Mouse (Mus musculus): ENCODE measurements around the gene Srbd1. TPM values are rescaled to one million over a fixed set of nuclear protein-coding genes. Genes with fewer than 3 reads are reported as not detected.

Gene Srbd1
- total RNA-seq, 2 experiments from 2014 or later: 14.7 to 15.9 TPM

- no peak for DNase-seq (ENCODE audit: low spot score in 2 of 2)
Observed at GRCm38 (mm10) chr17:85987531-85987930, 157.4 kb downstream of the Srbd1 start.

- no peak for DNase-seq (ENCODE audit: low spot score in 2 of 2)
Observed at GRCm38 (mm10) chr17:85986624-85987023, 158.4 kb downstream of the Srbd1 start.

GRCm38 (mm10) chr17:85986181-85986580 is 158.8 kb downstream of the Srbd1 start:
- DNase-seq (ENCODE audit: low spot score in 2 of 2): no peak

- no peak for DNase-seq (ENCODE audit: low spot score in 2 of 2)
Observed at GRCm38 (mm10) chr17:85985131-85985530, 159.8 kb downstream of the Srbd1 start.

GRCm38 (mm10) chr17:85982271-85982670 is 162.7 kb downstream of the Srbd1 start:
- no peak for DNase-seq (ENCODE audit: low spot score in 2 of 2)

GRCm38 (mm10) chr17:85981869-85982268 is 163.1 kb downstream of the Srbd1 start:
- DNase-seq (ENCODE audit: low spot score in 2 of 2): no peak

- DNase-seq (ENCODE audit: low spot score in 2 of 2): no peak
Observed at GRCm38 (mm10) chr17:85978876-85979275, 166.1 kb downstream of the Srbd1 start.

- no peak for DNase-seq (ENCODE audit: low spot score in 2 of 2)
Observed at GRCm38 (mm10) chr17:85975077-85975476, 169.9 kb downstream of the Srbd1 start.

GRCm38 (mm10) chr17:85974591-85974990 is 170.4 kb downstream of the Srbd1 start:
- DNase-seq (ENCODE audit: low spot score in 2 of 2): no peak

- no peak for DNase-seq (ENCODE audit: low spot score in 2 of 2)
Observed at GRCm38 (mm10) chr17:85971120-85971519, 173.9 kb downstream of the Srbd1 start.

GRCm38 (mm10) chr17:85961653-85962052 is 183.3 kb downstream of the Srbd1 start:
- no peak for DNase-seq (ENCODE audit: low spot score in 2 of 2)

- DNase-seq (ENCODE audit: low spot score in 2 of 2): no peak
Observed at GRCm38 (mm10) chr17:85951771-85952170, 193.2 kb downstream of the Srbd1 start.

- no peak for DNase-seq (ENCODE audit: low spot score in 2 of 2)
Observed at GRCm38 (mm10) chr17:85949919-85950505, 195.0 kb downstream of the Srbd1 start.

GRCm38 (mm10) chr17:85948911-85949909 is 195.8 kb downstream of the Srbd1 start:
- DNase-seq (ENCODE audit: low spot score in 2 of 2): peak; percentile 20 to 62

GRCm38 (mm10) chr17:85944726-85945125 is 200.2 kb downstream of the Srbd1 start:
- no peak for DNase-seq (ENCODE audit: low spot score in 2 of 2)

GRCm38 (mm10) chr17:85943994-85944640 is 200.9 kb downstream of the Srbd1 start:
- DNase-seq (ENCODE audit: low spot score in 2 of 2): no peak

GRCm38 (mm10) chr17:85943551-85943981 is 201.4 kb downstream of the Srbd1 start:
- no peak for DNase-seq (ENCODE audit: low spot score in 2 of 2)

- no peak for DNase-seq (ENCODE audit: low spot score in 2 of 2)
Observed at GRCm38 (mm10) chr17:85943071-85943470, 201.9 kb downstream of the Srbd1 start.

GRCm38 (mm10) chr17:85942123-85942522 is 202.9 kb downstream of the Srbd1 start:
- no peak for DNase-seq (ENCODE audit: low spot score in 2 of 2)

GRCm38 (mm10) chr17:85941141-85941738 is 203.7 kb downstream of the Srbd1 start:
- no peak for DNase-seq (ENCODE audit: low spot score in 2 of 2)

- DNase-seq (ENCODE audit: low spot score in 2 of 2): no peak
Observed at GRCm38 (mm10) chr17:85937131-85937530, 207.8 kb downstream of the Srbd1 start.

Data from left cerebral cortex, adult 18-20 months (tissue).